Mouse (Mus musculus) G1E (cell line): Measurements from ENCODE around the gene Haghl.

Experiments
- CTCF ChIP-seq: IDR thresholded peaks from 2 replicates; pipeline ENCODE4 v1.5.1; 2012; ENCODE audit warnings: low read depth, low read length, inconsistent platforms, mixed read lengths
- GATA1 ChIP-seq: IDR thresholded peaks from 2 replicates; pipeline ENCODE4 v1.6.1; 2012; ENCODE audit warnings: borderline replicate concordance, low read length, inconsistent platforms, mixed read lengths
- POLR2AphosphoS5 ChIP-seq: IDR thresholded peaks from 2 replicates; pipeline ENCODE4 v1.6.1; 2012; ENCODE audit warnings: low read depth, low read length, inconsistent platforms; ENCODE audit not compliant: insufficient replicate concordance
- TAL1 ChIP-seq: conservative IDR thresholded peaks from 2 replicates; pipeline ENCODE4 v1.6.1; 2012; ENCODE audit warnings: low read depth, low read length, inconsistent platforms, mixed read lengths

DNA sequence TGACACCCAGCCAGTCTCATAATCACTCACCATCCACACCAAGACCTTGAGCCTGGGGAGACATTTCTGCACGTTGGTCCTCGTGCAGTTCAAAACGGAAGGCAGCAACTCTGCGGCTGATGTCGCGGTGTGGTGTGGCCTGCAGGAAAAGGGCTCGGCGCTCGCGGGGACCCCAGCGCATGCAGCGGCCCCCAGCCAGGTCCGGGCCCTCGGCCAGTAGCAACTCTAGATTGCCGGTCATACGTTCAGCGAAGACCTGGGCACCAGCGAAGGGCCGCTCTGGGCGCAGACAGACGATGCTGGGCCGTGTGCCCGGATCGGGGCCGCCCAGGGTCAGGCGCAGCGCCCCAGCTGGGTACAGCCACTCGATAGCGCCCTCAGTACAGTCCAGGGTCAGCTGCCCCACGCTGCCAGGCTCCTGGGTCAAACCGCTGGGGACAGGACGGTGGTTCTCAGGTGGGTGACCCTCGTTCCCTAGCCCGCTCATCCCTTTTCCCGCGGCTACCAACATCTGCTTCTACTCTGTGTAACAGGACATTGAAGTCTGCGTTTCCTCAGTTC lies 10.8 kb upstream of the Haghl start:
- no peak for TF ChIP-seq POLR2AphosphoS5
- no peak for TF ChIP-seq TAL1
- no peak for TF ChIP-seq CTCF
- no peak for TF ChIP-seq GATA1
